Mouse (Mus musculus) heart, adult 2 months (tissue): ENCODE data around the gene Eepd1.

Experiments used
- CTCF ChIP-seq: fragments of 200-600 bp; IDR thresholded peaks from 2 replicates; pipeline ENCODE4 v1.8.1; 2022; ENCODE audit warnings: antibody characterized with exemption, mild to moderate bottlenecking, moderate library complexity
- EP300 ChIP-seq: fragments of 200-500 bp; IDR thresholded peaks from 2 replicates; pipeline ENCODE4 v1.6.1; 2011; ENCODE audit warnings: low read depth, low read length, control low read depth; ENCODE audit not compliant: insufficient read depth
- POLR2A ChIP-seq: fragments of 200-500 bp; IDR thresholded peaks from 2 replicates; pipeline ENCODE4 v1.6.1; 2011; ENCODE audit warnings: mild to moderate bottlenecking, low read depth, low read length, control low read depth; ENCODE audit not compliant: insufficient read depth

GRCm38 (mm10) chr9:25629531-25630099, 148.3 kb downstream of the Eepd1 start:
- TF ChIP-seq CTCF (no peak), POLR2A (no peak), EP300 (no peak)
